Mouse (Mus musculus): ENCODE results near the gene Utp20.

DNA sequence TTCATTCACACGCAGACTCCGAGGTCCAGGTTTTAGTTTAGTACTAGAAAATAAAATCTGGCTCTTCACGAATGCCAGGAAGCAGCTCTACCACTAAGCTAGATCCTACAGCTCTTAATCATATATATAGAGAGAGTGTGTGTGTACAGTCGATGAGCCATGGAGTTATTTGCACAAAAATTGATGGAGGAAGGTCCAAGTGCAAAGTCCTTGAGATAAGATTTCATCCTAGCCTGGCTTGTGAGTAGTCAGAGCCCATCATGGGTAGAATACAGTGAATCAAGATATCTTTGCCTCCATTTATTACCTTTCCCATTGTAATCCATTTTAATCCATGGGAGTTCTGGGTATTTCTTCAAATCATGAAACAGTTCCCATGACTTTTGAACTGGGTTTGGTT, 992 bp upstream of the Utp20 start:
- TF ChIP-seq CTCF (IDR thresholded peaks at IDR 0.05; ENCODE audit: low read depth) (no peak), EP300 (IDR thresholded peaks at IDR 0.05; ENCODE audit: low read depth) (no peak)
